ENCODE assay signal across 12 mouse cellular contexts in genomic region chr10:20630122-20630521, GRCm38 (mm10).
A peak's percentile ranks its signal among the peaks of the same experiment; 100 is the strongest.
DNase-seq lines count a peak whose midpoint lies in the region; ATAC-seq lines count a peak whose summit lies in the region.
"Had no signal": no experiment of that assay in that cellular context is flagged by ENCODE, and none has a peak within 500 bp of the region (broad histone marks: within the 10 kb centered on the region; RNA-seq: fewer than 3 reads in every experiment).

No protein-coding gene starts in this region.

- H3K4me2 ChIP-seq in embryonic facial prominence, embryonic 13.5 days: no peak overlapping the region
- H3K4me2 ChIP-seq: hindbrain, embryonic 14.5 days had no signal

- H3K9ac ChIP-seq in embryonic facial prominence, embryonic 13.5 days: no peak overlapping the region
- H3K9ac ChIP-seq: hindbrain, embryonic 14.5 days; liver, embryonic 14.5 days had no signal

- peaks cover 16% of the 10 kb centered on the region for H3K36me3 ChIP-seq in embryonic facial prominence, embryonic 13.5 days
- no peaks in the 10 kb centered on the region for H3K36me3 ChIP-seq in embryonic facial prominence, embryonic 10.5 days (replicated peaks)

- intact Hi-C loops in left cerebral cortex, postnatal 4 days (cut with DNase I): no loop called here
- intact Hi-C loops in gastrocnemius, postnatal 14 days (cut with DNase I; ENCODE audit: low total_unique reads): no loop called here
- intact Hi-C loops in left cerebral cortex, postnatal 14 days (cut with DNase I): no loop called here

- H3K4me1 ChIP-seq in embryonic facial prominence, embryonic 13.5 days: peaks cover 25% of the 10 kb centered on the region
- peaks cover 15% of the 10 kb centered on the region for H3K4me1 ChIP-seq in embryonic facial prominence, embryonic 10.5 days

- WGBS in embryonic facial prominence, embryonic 13.5 days: 50% methylated on average over 7 of the region's 7 CpGs
- 90% methylated on average over 7 of the region's 7 CpGs for WGBS in embryonic facial prominence, embryonic 10.5 days

- H3K9me3 ChIP-seq in embryonic facial prominence, embryonic 13.5 days: no peaks in the 10 kb centered on the region
- H3K9me3 ChIP-seq in embryonic facial prominence, embryonic 10.5 days: no peaks in the 10 kb centered on the region

- no peak overlapping the region for H3K4me3 ChIP-seq in embryonic facial prominence, embryonic 13.5 days
- H3K4me3 ChIP-seq in embryonic facial prominence, embryonic 10.5 days: no peak overlapping the region
- H3K4me3 ChIP-seq: layer of hippocampus, adult 2 months had no signal

- no peaks in the 10 kb centered on the region for H3K27me3 ChIP-seq in embryonic facial prominence, embryonic 13.5 days
- no peaks in the 10 kb centered on the region for H3K27me3 ChIP-seq in embryonic facial prominence, embryonic 10.5 days (replicated peaks; ENCODE audit: low read depth, poor library complexity, severe bottlenecking)

- no peak for DNase-seq in embryonic facial prominence, embryonic 10.5 days (ENCODE audit: low spot score)
- DNase-seq in left cerebral cortex, postnatal 4 days: peak; percentile 32
- no peak for DNase-seq in left cerebral cortex, adult 11 months (ENCODE audit: low spot score)
- peak; percentile 44 for DNase-seq in gastrocnemius, postnatal 14 days
- peak; percentile 71 to 79 for DNase-seq in lung, postnatal 4 days
- no peak for DNase-seq in cerebellum, postnatal 25 days
- no peak for DNase-seq in left cerebral cortex, postnatal 14 days (ENCODE audit: low spot score in 2 of 2)
- DNase-seq: right cerebral cortex, adult 18-20 months had no signal

- peak overlapping the region; percentile 60 for H3K27ac ChIP-seq in embryonic facial prominence, embryonic 13.5 days
- no peak overlapping the region for H3K27ac ChIP-seq in embryonic facial prominence, embryonic 10.5 days (replicated peaks)
- H3K27ac ChIP-seq: hindbrain, embryonic 14.5 days; layer of hippocampus, adult 2 months; liver, embryonic 14.5 days had no signal

- ATAC-seq in embryonic facial prominence, embryonic 13.5 days (ENCODE audit: insufficient number of reproducible peaks, insufficient read depth, low FRiP score, low TSS enrichment, low read depth): no peak

Comparison
In these comparisons a context has a peak if more than half of its experiments do, and no peak if none do; other contexts are left out.
1. DNase-seq: peak in left cerebral cortex, postnatal 4 days (single experiment), gastrocnemius, postnatal 14 days (single experiment) and lung, postnatal 4 days (2 of 2); none in embryonic facial prominence, embryonic 10.5 days (single experiment), left cerebral cortex, adult 11 months (single experiment), cerebellum, postnatal 25 days (0 of 2) and left cerebral cortex, postnatal 14 days (0 of 2).